Mouse (Mus musculus) brain, embryonic 14.5 days (tissue): Measurements from ENCODE around the gene Tcf25.

Source experiments
- CTCF ChIP-seq: fragments of 200-500 bp; IDR thresholded peaks from 2 replicates; pipeline ENCODE4 v1.5.1; 2012; ENCODE audit warnings: inconsistent platforms, mild to moderate bottlenecking, moderate library complexity, borderline replicate concordance; ENCODE audit not compliant: insufficient read depth, insufficient read length; ENCODE audit errors: extremely low read depth
- POLR2A ChIP-seq: fragments of 200-500 bp; IDR thresholded peaks from 2 replicates; pipeline ENCODE4 v1.6.1; 2012; ENCODE audit warnings: mild to moderate bottlenecking, inconsistent platforms, borderline replicate concordance; ENCODE audit not compliant: poor library complexity, insufficient read depth, insufficient read length, severe bottlenecking; ENCODE audit errors: extremely low read depth

GRCm38 (mm10) chr8:123428939-123429721 lies 55.6 kb downstream of the Tcf25 start:
- TF ChIP-seq CTCF (no peak), POLR2A (no peak)
